Mouse (Mus musculus) intestine, embryonic 14.5 days (tissue): ENCODE results near the gene Cytip. TPM values are rescaled to one million over a fixed set of nuclear protein-coding genes. Genes with fewer than 3 reads are reported as not detected.

Source experiments
- ATAC-seq: fragments of 200-750 bp; cut with Nextera tagmentation; replicated peaks from 2 replicates; pipeline ENCODE4 v1.8.0; 2017; ENCODE audit warnings: low read depth, moderate number of reproducible peaks, moderate TSS enrichment, moderate library complexity; ENCODE audit not compliant: low FRiP score, low TSS enrichment
- DNase-seq: peaks from one replicate; pipeline ENCODE4 v3.0.0-alpha.2; 2018; ENCODE audit warnings: low spot score
- H3K27ac ChIP-seq: fragments of 300-500 bp; sonication (generic); 2 replicates; pipeline ENCODE4 v1.5.1; 2014; ENCODE audit warnings: low read depth, mild to moderate bottlenecking, control low read depth
- H3K27me3 ChIP-seq: fragments of 300-500 bp; sonication (generic); replicated peaks from 2 replicates; pipeline ENCODE4 v1.6.1; 2014; ENCODE audit warnings: low read length, control low read depth; ENCODE audit not compliant: control insufficient read depth, insufficient read depth
- H3K36me3 ChIP-seq: fragments of 300-500 bp; sonication (generic); 2 replicates; pipeline ENCODE4 v1.6.1; 2014; ENCODE audit warnings: low read length, control low read depth; ENCODE audit not compliant: control insufficient read depth, insufficient read depth
- H3K4me1 ChIP-seq: fragments of 300-500 bp; sonication (generic); replicated peaks from 2 replicates; pipeline ENCODE4 v1.6.1; 2014; ENCODE audit warnings: low read length, control low read depth, mixed read lengths; ENCODE audit not compliant: control insufficient read depth, insufficient read depth
- H3K4me2 ChIP-seq: fragments of 300-500 bp; sonication (generic); 2 replicates; pipeline ENCODE4 v1.6.1; 2014; ENCODE audit warnings: low read length
- H3K4me3 ChIP-seq: fragments of 300-500 bp; sonication (generic); 2 replicates; pipeline ENCODE4 v1.5.1; 2014; ENCODE audit warnings: low read depth, low read length, control low read depth, mixed read lengths
- H3K9ac ChIP-seq: fragments of 300-500 bp; sonication (generic); 2 replicates; pipeline ENCODE4 v1.6.1; 2014; ENCODE audit warnings: mild to moderate bottlenecking, low read length
- H3K9me3 ChIP-seq: fragments of 300-500 bp; sonication (generic); 2 replicates; pipeline ENCODE4 v1.6.1; 2016; ENCODE audit warnings: low read length, control low read depth; ENCODE audit not compliant: control insufficient read depth
- WGBS: fragments of 180-500 bp; shearing (Covaris S2); extraction: QIAGEN DNeasy Blood & Tissue Kit; methylation state at CpG from one replicate; pipeline ENCODE4 v1.1.7; 2014; 5-methylcytosine and 5-hydroxymethylcytosine counted together
- polyA plus RNA-seq: library from polyadenylated mRNA; unstranded; fragments of >200 nt; fragmentation: Nextera tagmentation; extraction: Ambion mirVana; gene quantifications from 2 replicates; pipeline ENCODE4 v1.2.1, GENCODE M21; 2014

Cytip gene
- polyA plus RNA-seq = 0.93 and 1.1 TPM in 2 replicates

- no peaks in the 10 kb centered on the region for H3K9me3 ChIP-seq
- H3K4me2 ChIP-seq = no peak within 1 kb of the TSS
- H3K27ac ChIP-seq = no peak within 1 kb of the TSS
- no peaks in the 10 kb centered on the region for H3K27me3 ChIP-seq
- H3K4me1 ChIP-seq = no peaks in the 10 kb centered on the region
- H3K9ac ChIP-seq = no peak within 1 kb of the TSS
- no peak for DNase-seq
- ATAC-seq = no peak
- no peaks in the 10 kb centered on the region for H3K36me3 ChIP-seq
- no peak within 1 kb of the TSS for H3K4me3 ChIP-seq
- 63% methylated on average over 4 of the region's 4 CpGs for WGBS
Measured at GRCm38 (mm10) chr2:58195346-58195745, at the start of gene Cytip. TSS of gene Cytip (minus strand) at chr2:58195532.

- H3K4me3 ChIP-seq = no peak overlapping the region
- H3K4me1 ChIP-seq = no peaks in the 10 kb centered on the region
- no peaks in the 10 kb centered on the region for H3K36me3 ChIP-seq
- H3K4me2 ChIP-seq = no peak overlapping the region
- DNase-seq (no peak), ATAC-seq (no peak)
- H3K27me3 ChIP-seq = no peaks in the 10 kb centered on the region
- no peaks in the 10 kb centered on the region for H3K9me3 ChIP-seq
- no peak overlapping the region for H3K27ac ChIP-seq
- 77% methylated on average over 4 of the region's 4 CpGs for WGBS
- H3K9ac ChIP-seq = no peak overlapping the region
Measured at GRCm38 (mm10) chr2:58240639-58241038, 45.3 kb upstream of the Cytip start.

- H3K4me1 ChIP-seq = no peaks in the 10 kb centered on the region
- DNase-seq (no peak), ATAC-seq (no peak)
- H3K9ac ChIP-seq = no peak overlapping the region
- H3K27me3 ChIP-seq = no peaks in the 10 kb centered on the region
- 73% methylated on average over 2 of the region's 2 CpGs for WGBS
- H3K36me3 ChIP-seq = no peaks in the 10 kb centered on the region
- no peaks in the 10 kb centered on the region for H3K9me3 ChIP-seq
- no peak overlapping the region for H3K27ac ChIP-seq
- no peak overlapping the region for H3K4me2 ChIP-seq
- H3K4me3 ChIP-seq = no peak overlapping the region
Measured at GRCm38 (mm10) chr2:58237487-58237886, 42.2 kb upstream of the Cytip start.

- H3K36me3 ChIP-seq = no peaks in the 10 kb centered on the region
- H3K27me3 ChIP-seq = no peaks in the 10 kb centered on the region
- no peaks in the 10 kb centered on the region for H3K4me1 ChIP-seq
- H3K4me2 ChIP-seq = no peak overlapping the region
- no peak overlapping the region for H3K9ac ChIP-seq
- DNase-seq = peak; percentile 67
- H3K27ac ChIP-seq = no peak overlapping the region
- H3K9me3 ChIP-seq = no peaks in the 10 kb centered on the region
- WGBS = 60% methylated on average over 6 of the region's 6 CpGs
- H3K4me3 ChIP-seq = no peak overlapping the region
- ATAC-seq = peak; percentile 58; the same call in 1 of the 2 replicates
Measured at GRCm38 (mm10) chr2:58199442-58199841, 4.1 kb upstream of the Cytip start.

GRCm38 (mm10) chr2:58196880-58197279 is 1.5 kb upstream of the Cytip start:
- H3K4me2 ChIP-seq = no peak overlapping the region
- no peak for ATAC-seq
- H3K9ac ChIP-seq = no peak overlapping the region
- H3K9me3 ChIP-seq = no peaks in the 10 kb centered on the region
- no peak for DNase-seq
- no peak overlapping the region for H3K27ac ChIP-seq
- no peaks in the 10 kb centered on the region for H3K4me1 ChIP-seq
- H3K4me3 ChIP-seq = no peak overlapping the region
- no peaks in the 10 kb centered on the region for H3K27me3 ChIP-seq
- H3K36me3 ChIP-seq = no peaks in the 10 kb centered on the region
- 53% methylated on average over 1 of the region's 1 CpGs for WGBS

GRCm38 (mm10) chr2:58194422-58195115 is 763 bp downstream of the Cytip start:
- whole genome bisulfite sequencing = 81% methylated on average over 10 of the region's 10 CpGs
- DNase-seq (no peak), ATAC-seq (no peak)
- H3K27me3 ChIP-seq = no peaks in the 10 kb centered on the region
- no peak overlapping the region for H3K9ac ChIP-seq
- H3K4me1 ChIP-seq = no peaks in the 10 kb centered on the region
- H3K27ac ChIP-seq = no peak overlapping the region
- H3K9me3 ChIP-seq = no peaks in the 10 kb centered on the region
- H3K36me3 ChIP-seq = no peaks in the 10 kb centered on the region
- H3K4me3 ChIP-seq = no peak overlapping the region
- H3K4me2 ChIP-seq = no peak overlapping the region

- Histone ChIP-seq H3K36me3 (no peaks in the 10 kb centered on the region), H3K4me1 (no peaks in the 10 kb centered on the region), H3K9ac (no peak overlapping the region), H3K27ac (no peak overlapping the region), H3K4me3 (no peak overlapping the region), H3K4me2 (no peak overlapping the region), H3K27me3 (no peaks in the 10 kb centered on the region), H3K9me3 (no peaks in the 10 kb centered on the region)
- WGBS = 87% methylated on average over 5 of the region's 5 CpGs
- ATAC-seq (0 out of 2 replicates have a peak, but pooled peaks have one; percentile 32), DNase-seq (no peak)
Measured at GRCm38 (mm10) chr2:58192160-58192559, 3.2 kb downstream of the Cytip start.

- no peaks in the 10 kb centered on the region for H3K4me1 ChIP-seq
- no peak overlapping the region for H3K27ac ChIP-seq
- H3K27me3 ChIP-seq = no peaks in the 10 kb centered on the region
- no peak overlapping the region for H3K4me2 ChIP-seq
- 55% methylated on average over 4 of the region's 4 CpGs for WGBS
- no peak overlapping the region for H3K9ac ChIP-seq
- no peak overlapping the region for H3K4me3 ChIP-seq
- H3K9me3 ChIP-seq = no peaks in the 10 kb centered on the region
- no peak for ATAC-seq
- no peak for DNase-seq
- H3K36me3 ChIP-seq = no peaks in the 10 kb centered on the region
Measured at GRCm38 (mm10) chr2:58189501-58189900, 5.8 kb downstream of the Cytip start.

GRCm38 (mm10) chr2:58188903-58189302 is 6.4 kb downstream of the Cytip start:
- Histone ChIP-seq H3K9ac (no peak overlapping the region), H3K4me1 (no peaks in the 10 kb centered on the region), H3K27me3 (no peaks in the 10 kb centered on the region), H3K36me3 (no peaks in the 10 kb centered on the region), H3K4me2 (no peak overlapping the region), H3K27ac (no peak overlapping the region), H3K9me3 (no peaks in the 10 kb centered on the region), H3K4me3 (no peak overlapping the region)
- DNase-seq (no peak), ATAC-seq (no peak)
- WGBS = 54% methylated on average over 1 of the region's 1 CpGs
